Mouse (Mus musculus) NIH3T3 (cell line): Measurements from ENCODE around the gene Sptssb.

ENCODE experiments used
- DNase-seq: peaks from one replicate; pipeline ENCODE4 v3.0.0-alpha.2; 2012; ENCODE audit warnings: low read depth

Gene Sptssb

GRCm38 (mm10) chr3:69859858-69860588, at the start of gene Sptssb:
Gene Sptssb (minus strand): TSS chr3:69859940.
- peak; percentile 16 for DNase-seq

- DNase-seq, result peak; percentile 79
These were observed 48.3 kb upstream of the Sptssb start for GRCm38 (mm10) chr3:69908074-69908473.

GRCm38 (mm10) chr3:69907564-69907963, 47.8 kb upstream of the Sptssb start:
- DNase-seq, result no peak

DNA sequence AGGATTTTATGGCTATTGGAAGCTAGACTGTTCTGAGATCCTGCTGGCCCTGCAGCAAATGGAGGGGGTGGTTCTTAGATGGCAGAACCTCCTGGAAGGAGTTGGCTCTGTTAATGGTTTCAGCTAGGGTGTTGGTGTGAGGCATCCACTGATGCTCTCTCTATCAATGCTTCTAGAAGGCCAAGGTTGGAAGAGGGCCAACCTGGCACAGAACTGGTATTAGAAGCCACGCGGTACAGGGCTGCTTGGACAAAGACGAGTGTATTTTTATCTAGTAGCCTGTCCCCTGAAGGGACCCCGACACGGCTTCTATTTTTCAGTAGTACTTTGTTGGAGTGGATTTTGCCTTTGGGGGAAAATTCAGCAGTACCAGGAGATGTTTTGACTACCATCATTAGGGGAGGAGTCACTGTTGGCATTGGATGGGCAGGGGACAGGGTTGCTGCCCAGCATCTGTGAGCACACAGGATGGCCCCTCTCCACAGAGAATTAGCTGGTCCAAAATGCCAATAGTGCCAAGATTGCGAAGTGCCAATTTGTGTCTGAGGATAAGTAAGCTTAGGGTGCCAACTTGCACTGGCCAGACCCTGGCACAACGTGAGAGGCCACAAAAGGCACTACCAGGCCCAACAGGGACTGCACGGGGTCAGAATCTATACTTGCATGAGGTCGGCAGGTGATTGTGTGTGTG, 43.2 kb upstream of the Sptssb start:
- DNase-seq, result no peak

DNA sequence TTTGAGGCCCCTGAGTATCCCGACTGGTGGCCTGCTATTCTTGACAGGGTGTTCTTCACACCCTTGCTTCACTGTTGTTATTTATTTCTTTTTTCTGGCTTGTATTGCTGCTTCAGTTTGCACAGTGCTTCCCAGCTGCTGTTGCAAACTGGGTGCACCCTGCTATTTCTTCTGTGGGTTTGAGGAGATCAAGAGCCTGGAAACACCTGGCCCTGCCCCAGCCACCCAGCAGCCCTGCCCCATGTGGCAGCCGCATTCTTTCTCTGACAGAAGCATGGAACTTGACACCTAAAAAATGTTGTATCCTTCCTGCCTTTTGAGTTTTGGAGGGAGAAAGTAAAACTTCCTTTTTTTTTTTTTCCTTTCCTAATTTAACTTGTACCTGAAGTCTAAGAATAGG, 42.6 kb upstream of the Sptssb start:
- no peak for DNase-seq

- peak; percentile 14 for DNase-seq
These were observed 42.2 kb upstream of the Sptssb start for GRCm38 (mm10) chr3:69901874-69902381.

DNA sequence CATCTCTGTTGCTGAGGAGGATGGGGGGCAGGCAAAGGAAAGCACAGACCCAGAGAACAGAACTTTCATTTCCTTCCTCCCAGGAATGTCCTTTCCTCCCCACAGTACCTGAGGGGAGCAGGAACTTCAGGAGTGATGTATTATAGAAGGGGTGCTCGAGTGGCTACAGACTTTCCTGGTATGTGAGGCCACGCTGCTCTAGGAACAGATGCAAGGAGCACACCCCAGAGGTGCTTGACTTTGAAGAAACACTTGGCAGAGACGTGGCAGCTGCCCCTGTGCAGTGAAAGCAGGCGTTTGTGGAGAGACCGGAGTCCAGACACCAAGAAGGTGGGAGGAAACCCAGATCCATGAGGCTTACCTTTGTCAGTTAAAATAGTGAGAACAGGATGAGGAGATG, 40.6 kb upstream of the Sptssb start:
- DNase-seq, result no peak

- peak; percentile 74 for DNase-seq
These were observed 38.3 kb upstream of the Sptssb start for GRCm38 (mm10) chr3:69897917-69898594.

- DNase-seq, result no peak
These were observed 35.8 kb upstream of the Sptssb start for GRCm38 (mm10) chr3:69895516-69895915.

- no peak for DNase-seq
These were observed 32.7 kb upstream of the Sptssb start for GRCm38 (mm10) chr3:69892187-69893094.

DNA sequence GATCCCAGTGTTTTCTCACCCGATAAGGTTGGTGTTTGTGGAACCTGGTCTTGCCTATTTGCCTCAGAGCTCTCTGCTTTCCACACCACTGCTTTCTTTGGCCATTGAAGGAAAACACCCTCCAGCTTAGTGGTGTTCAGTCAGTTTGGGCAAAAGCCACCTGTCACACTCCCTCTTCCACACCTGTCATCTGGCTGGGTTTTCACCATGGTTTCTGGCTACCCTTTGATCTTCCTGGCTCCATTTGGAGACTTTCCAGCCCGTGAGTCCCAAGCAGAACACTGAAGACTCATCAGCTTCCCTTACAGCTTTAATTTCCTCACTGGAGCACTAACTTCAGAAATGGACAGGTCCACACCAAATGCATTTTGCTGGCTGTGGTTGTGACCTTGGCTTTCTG, 26.1 kb upstream of the Sptssb start:
- no peak for DNase-seq

DNA sequence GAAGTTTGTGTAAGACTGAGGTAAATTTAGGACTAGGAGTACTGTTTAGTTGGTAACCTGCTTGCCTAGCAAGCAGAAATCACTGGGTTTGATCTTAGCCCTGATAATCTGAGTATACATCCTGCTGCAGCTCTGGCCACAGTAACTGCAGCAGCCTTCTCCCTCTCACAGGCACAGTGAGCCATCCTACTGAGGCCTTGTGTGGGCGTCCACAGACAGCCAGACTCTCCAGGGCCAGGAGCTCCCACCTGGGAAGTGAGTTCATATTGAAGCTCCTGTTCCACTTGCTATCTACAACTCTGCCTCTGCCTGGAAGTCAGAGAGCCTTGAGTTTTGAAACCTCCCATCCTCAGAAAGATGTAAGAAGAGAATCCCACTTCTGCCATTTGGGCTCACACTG, 24.0 kb upstream of the Sptssb start:
- DNase-seq, result no peak

- no peak for DNase-seq
These were observed 17.8 kb upstream of the Sptssb start for GRCm38 (mm10) chr3:69877538-69877937.

- no peak for DNase-seq
These were observed 15.0 kb upstream of the Sptssb start for GRCm38 (mm10) chr3:69874721-69875120.

- DNase-seq, result peak; percentile 11
These were observed 13.1 kb upstream of the Sptssb start for GRCm38 (mm10) chr3:69872661-69873327.

- no peak for DNase-seq
These were observed 11.4 kb upstream of the Sptssb start for GRCm38 (mm10) chr3:69871174-69871573.

DNA sequence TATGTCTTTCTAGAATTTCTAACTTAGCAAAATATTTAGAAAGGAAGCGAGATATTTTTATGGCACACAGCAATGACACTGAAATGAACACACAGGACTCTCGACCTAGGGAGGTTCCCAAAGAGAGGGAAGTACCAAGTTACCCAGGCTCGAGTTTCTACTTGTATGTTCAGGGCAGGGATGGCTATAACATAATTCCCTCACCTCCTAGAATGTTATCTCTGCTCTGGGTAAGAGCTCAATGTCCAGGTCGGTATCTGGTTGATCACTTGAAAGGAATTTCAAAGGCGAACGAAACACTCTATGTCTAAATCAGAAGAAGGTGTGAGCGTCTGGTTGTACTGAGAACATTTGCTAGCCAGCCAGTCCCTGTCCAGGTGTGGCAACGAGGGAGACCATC, 10.0 kb upstream of the Sptssb start:
- no peak for DNase-seq

- DNase-seq, result no peak
These were observed 2.2 kb upstream of the Sptssb start for GRCm38 (mm10) chr3:69861789-69862395.

DNA sequence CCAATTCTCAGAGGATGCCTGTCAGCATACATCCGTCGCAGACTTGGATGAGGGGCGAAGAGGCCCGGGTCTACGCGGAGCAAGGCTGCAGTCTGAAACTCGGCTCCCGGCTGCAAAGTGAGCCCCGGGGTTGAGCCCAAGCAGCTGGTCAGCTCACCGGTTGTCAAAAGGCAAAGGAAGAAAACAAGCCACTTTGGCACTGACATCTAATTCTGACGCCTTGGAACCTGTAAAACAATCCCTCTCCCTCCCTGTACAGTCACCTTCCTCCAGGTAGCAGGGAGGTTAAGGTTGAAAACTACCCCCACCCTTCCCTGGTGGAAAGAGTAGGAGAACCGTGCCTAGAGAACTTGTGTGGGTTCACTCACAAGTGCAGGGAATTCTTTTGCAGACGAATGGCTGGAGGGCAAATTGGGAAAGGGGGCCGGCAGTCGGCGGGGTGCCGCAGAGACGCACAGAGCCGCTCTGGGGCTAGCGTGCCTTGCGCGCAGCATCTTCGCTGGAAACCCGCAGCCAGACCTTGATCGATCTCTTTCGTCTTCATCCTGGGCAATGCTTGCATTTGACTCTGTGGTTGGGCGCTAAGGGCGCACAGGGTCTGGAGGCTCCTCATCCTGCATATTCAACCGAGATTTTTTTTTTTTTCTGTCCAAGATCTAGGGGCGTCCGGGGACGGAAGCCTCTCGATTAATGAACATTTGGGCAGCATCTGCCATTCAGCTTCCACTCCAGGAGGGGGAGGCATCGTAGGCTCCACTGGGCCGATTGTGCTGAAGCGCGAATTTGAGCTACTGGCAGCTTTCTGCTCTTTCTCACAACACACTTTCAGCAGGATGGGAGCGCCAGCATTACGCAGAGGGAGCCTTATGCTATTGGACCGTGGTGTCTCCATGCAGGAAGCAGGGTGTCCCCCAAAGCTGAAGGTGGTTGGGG, 1.1 kb upstream of the Sptssb start:
- DNase-seq, result peak; percentile 14

- no peak for DNase-seq
These were observed 20.3 kb downstream of the Sptssb start for GRCm38 (mm10) chr3:69839485-69839884.
